Mouse (Mus musculus) kidney, postnatal 0 days (tissue): ENCODE results near the gene Fam222a. TPM values are rescaled to one million over a fixed set of nuclear protein-coding genes. Genes with fewer than 3 reads are reported as not detected.

ENCODE experiments used
- ATAC-seq: fragments of 200-750 bp; cut with Nextera tagmentation; replicated peaks from 2 replicates; pipeline ENCODE4 v1.8.0; 2017; ENCODE audit warnings: low read depth, moderate number of reproducible peaks, moderate TSS enrichment, moderate library complexity; ENCODE audit not compliant: low FRiP score
- DNase-seq: peaks from one replicate; pipeline ENCODE4 v3.0.0-alpha.2; 2016; ENCODE audit warnings: low spot score
- H3K27ac ChIP-seq: fragments of 300-500 bp; sonication (generic); 2 replicates; pipeline ENCODE4 v1.5.1; 2014; ENCODE audit warnings: mild to moderate bottlenecking
- H3K27me3 ChIP-seq: fragments of 300-500 bp; sonication (generic); 2 replicates; pipeline ENCODE4 v1.6.1; 2014; ENCODE audit warnings: low read length, mixed read lengths; ENCODE audit not compliant: insufficient read depth
- H3K36me3 ChIP-seq: fragments of 300-500 bp; sonication (generic); 2 replicates; pipeline ENCODE4 v1.6.1; 2014; ENCODE audit warnings: low read length, mixed read lengths; ENCODE audit not compliant: insufficient read depth
- H3K4me1 ChIP-seq: fragments of 300-500 bp; sonication (generic); replicated peaks from 2 replicates; pipeline ENCODE4 v1.6.1; 2014; ENCODE audit warnings: antibody characterized with exemption, low read length, mixed read lengths; ENCODE audit not compliant: insufficient read depth
- H3K4me2 ChIP-seq: fragments of 300-500 bp; sonication (generic); 2 replicates; pipeline ENCODE4 v1.6.1; 2014; ENCODE audit warnings: mild to moderate bottlenecking, low read length, moderate library complexity, mixed read lengths
- H3K4me3 ChIP-seq: fragments of 300-500 bp; sonication (generic); replicated peaks from 2 replicates; pipeline ENCODE4 v1.5.1; 2014; ENCODE audit warnings: low read depth, low read length
- H3K9ac ChIP-seq: fragments of 300-500 bp; sonication (generic); 2 replicates; pipeline ENCODE4 v1.6.1; 2014; ENCODE audit warnings: low read depth, low read length
- H3K9me3 ChIP-seq: fragments of 300-500 bp; sonication (generic); replicated peaks from 2 replicates; pipeline ENCODE4 v1.6.1; 2016; ENCODE audit warnings: low read length, inconsistent platforms, mixed read lengths
- CTCF ChIP-seq: IDR thresholded peaks from 2 replicates; pipeline ENCODE4 v1.5.1; 2016; ENCODE audit warnings: antibody characterized with exemption, low read depth, mild to moderate bottlenecking, moderate library complexity
- WGBS: fragments of 180-500 bp; shearing (Covaris S2); extraction: QIAGEN DNeasy Blood & Tissue Kit; methylation state at CpG from one replicate; pipeline ENCODE4 v1.1.7; 2014; 5-methylcytosine and 5-hydroxymethylcytosine counted together
- polyA plus RNA-seq: library from polyadenylated mRNA; unstranded; fragments of >200 nt; fragmentation: Nextera tagmentation; extraction: Ambion mirVana; gene quantifications from 2 replicates; pipeline ENCODE4 v1.2.1, GENCODE M21; 2015

Fam222a gene
- polyA plus RNA-seq, 1 experiment from 2014 or later, result 5.8 TPM

GRCm38 (mm10) chr5:114596604-114597003, 28.8 kb downstream of the Fam222a start:
- Histone ChIP-seq H3K9me3 (no peaks in the 10 kb centered on the region), H3K4me2 (peak overlapping the region; percentile 1; the same call in 1 of the 2 replicates), H3K4me3 (no peak overlapping the region), H3K27ac (peak overlapping the region; percentile 95), H3K4me1 (peaks cover 58% of the 10 kb centered on the region), H3K9ac (no peak overlapping the region), H3K36me3 (0 out of 2 replicates have a peak, but pooled peaks cover 2% of the 10 kb centered on the region), H3K27me3 (no peaks in the 10 kb centered on the region)
- DNase-seq (peak; percentile 86), ATAC-seq (no peak; the same call in 1 of the 2 replicates)
- 16% methylated on average over 10 of the region's 10 CpGs for WGBS
- TF ChIP-seq CTCF, result no peak

GRCm38 (mm10) chr5:114597222-114597621, 29.4 kb downstream of the Fam222a start:
- ATAC-seq (no peak), DNase-seq (no peak)
- 14% methylated on average over 8 of the region's 8 CpGs for WGBS
- Histone ChIP-seq H3K9ac (no peak overlapping the region), H3K9me3 (no peaks in the 10 kb centered on the region), H3K4me1 (peaks cover 54% of the 10 kb centered on the region), H3K4me2 (no peak overlapping the region), H3K36me3 (0 out of 2 replicates have a peak, but pooled peaks cover 4% of the 10 kb centered on the region), H3K4me3 (no peak overlapping the region), H3K27me3 (no peaks in the 10 kb centered on the region), H3K27ac (peak overlapping the region; percentile 95)
- TF ChIP-seq CTCF, result no peak

GRCm38 (mm10) chr5:114597652-114598051, 29.8 kb downstream of the Fam222a start:
- no peak overlapping the region for H3K9ac ChIP-seq
- H3K4me1 ChIP-seq, result peaks cover 50% of the 10 kb centered on the region

GRCm38 (mm10) chr5:114602012-114602411, 34.2 kb downstream of the Fam222a start:
- ATAC-seq, result no peak
- Histone ChIP-seq H3K4me1 (peaks cover 16% of the 10 kb centered on the region; the same call in 1 of the 2 replicates), H3K9ac (no peak overlapping the region), H3K4me2 (no peak overlapping the region), H3K4me3 (no peak overlapping the region), H3K27ac (no peak overlapping the region), H3K27me3 (no peaks in the 10 kb centered on the region), H3K9me3 (no peaks in the 10 kb centered on the region), H3K36me3 (0 out of 2 replicates have a peak, but pooled peaks cover 4% of the 10 kb centered on the region)
- TF ChIP-seq CTCF, result no peak
- 79% methylated on average over 8 of the region's 8 CpGs for WGBS
- DNase-seq, result no peak

More at GRCm38 (mm10) chr5:114597652-114598051, 29.8 kb downstream of the Fam222a start:
- 0 out of 2 replicates have a peak, but pooled peaks cover 4% of the 10 kb centered on the region for H3K36me3 ChIP-seq
- TF ChIP-seq CTCF, result no peak
- H3K4me3 ChIP-seq, result no peak overlapping the region
- WGBS, result 21% methylated on average over 6 of the region's 6 CpGs
- H3K27me3 ChIP-seq, result no peaks in the 10 kb centered on the region
- H3K27ac ChIP-seq, result peak overlapping the region; percentile 95
- H3K4me2 ChIP-seq, result no peak overlapping the region
- no peak for DNase-seq
- no peak for ATAC-seq
- H3K9me3 ChIP-seq, result no peaks in the 10 kb centered on the region

GRCm38 (mm10) chr5:114603975-114604374, 36.2 kb downstream of the Fam222a start:
- no peak overlapping the region for H3K4me3 ChIP-seq
- WGBS, result 87% methylated on average over 5 of the region's 5 CpGs
- H3K27ac ChIP-seq, result no peak overlapping the region
- ATAC-seq (no peak), DNase-seq (no peak)
- peak; percentile 68 for TF ChIP-seq CTCF
- no peak overlapping the region for H3K4me2 ChIP-seq
- H3K27me3 ChIP-seq, result no peaks in the 10 kb centered on the region
- H3K4me1 ChIP-seq, result peaks cover 14% of the 10 kb centered on the region; the same call in 1 of the 2 replicates
- no peaks in the 10 kb centered on the region for H3K9me3 ChIP-seq
- H3K9ac ChIP-seq, result no peak overlapping the region
- H3K36me3 ChIP-seq, result 0 out of 2 replicates have a peak, but pooled peaks cover 4% of the 10 kb centered on the region

- no peak overlapping the region for H3K4me2 ChIP-seq
- peak; percentile 70 for DNase-seq
- TF ChIP-seq CTCF, result peak; percentile 74
- 24% methylated on average over 11 of the region's 11 CpGs for WGBS
- H3K9ac ChIP-seq, result no peak overlapping the region
- no peak for ATAC-seq
- peaks cover 14% of the 10 kb centered on the region; the same call in 1 of the 2 replicates for H3K4me1 ChIP-seq
- no peaks in the 10 kb centered on the region for H3K9me3 ChIP-seq
- no peaks in the 10 kb centered on the region for H3K27me3 ChIP-seq
- H3K27ac ChIP-seq, result 0 out of 2 replicates have a peak overlapping the region, but pooled peaks have one; percentile 13
- 0 out of 2 replicates have a peak, but pooled peaks cover 4% of the 10 kb centered on the region for H3K36me3 ChIP-seq
- no peak overlapping the region for H3K4me3 ChIP-seq
Measured at GRCm38 (mm10) chr5:114604781-114605290, 37.0 kb downstream of the Fam222a start.
